Mouse (Mus musculus) megakaryocyte, embryonic 14.5 days (primary cell): ENCODE data around the gene Gfi1b.

ENCODE experiments used
- FLI1 ChIP-seq: IDR thresholded peaks from 2 replicates; pipeline ENCODE4 v1.6.1; 2012; ENCODE audit warnings: low read length, inconsistent platforms, mixed read lengths
- GATA1 ChIP-seq: IDR thresholded peaks from 3 replicates; pipeline ENCODE4 v1.6.1; 2012; ENCODE audit warnings: mixed read lengths, low read length, inconsistent platforms, borderline replicate concordance

DNA sequence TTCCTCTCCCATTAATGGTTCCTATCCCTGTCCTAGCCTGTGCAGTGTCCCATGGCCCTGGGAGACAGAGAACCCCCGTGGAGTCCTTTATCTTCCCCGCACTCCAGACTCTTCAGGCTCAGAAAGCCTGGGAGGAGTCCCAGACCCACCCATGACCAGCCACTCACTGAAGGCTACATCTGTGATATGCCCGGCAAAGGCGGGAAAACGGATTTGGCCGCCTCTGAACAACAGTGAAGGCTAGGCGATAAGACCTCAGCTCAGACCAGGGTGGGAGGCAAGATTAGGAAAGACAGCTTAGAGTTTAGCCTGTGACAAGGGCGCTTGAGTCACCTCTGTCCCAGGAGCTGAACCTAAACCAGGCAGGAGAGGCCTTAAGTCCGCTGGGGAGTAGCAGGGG lies 4.9 kb downstream of the Gfi1b start:
- no peak for TF ChIP-seq GATA1
- TF ChIP-seq FLI1, result no peak
